In genomic region chr17:72782775-72783174, GRCm38 (mm10) we compare ENCODE assay signal across 16 mouse cellular contexts. TPM values are rescaled to one million over a fixed set of nuclear protein-coding genes. Genes with fewer than 3 reads are reported as not detected.
DNase-seq lines count a peak whose midpoint lies in the region; ATAC-seq and TF ChIP-seq lines count a peak whose summit lies in the region.
"Had no signal": no experiment of that assay in that cellular context is flagged by ENCODE, and none has a peak within 500 bp of the region (broad histone marks: within the 10 kb centered on the region; RNA-seq: fewer than 3 reads in every experiment).

No protein-coding gene starts in this region.

- H3K27me3 ChIP-seq in forebrain, postnatal 0 days (ENCODE audit: insufficient read depth, low read length) = no peaks in the 10 kb centered on the region
- no peaks in the 10 kb centered on the region for H3K27me3 ChIP-seq in forebrain, embryonic 11.5 days (ENCODE audit: control insufficient read depth, insufficient read depth, low read length)
- no peaks in the 10 kb centered on the region for H3K27me3 ChIP-seq in intestine, embryonic 15.5 days (replicated peaks)
- H3K27me3 ChIP-seq: embryonic facial prominence, embryonic 15.5 days had no signal

- no peaks in the 10 kb centered on the region for H3K4me1 ChIP-seq in forebrain, postnatal 0 days (ENCODE audit: insufficient read depth)
- no peaks in the 10 kb centered on the region for H3K4me1 ChIP-seq in forebrain, embryonic 11.5 days (replicated peaks; ENCODE audit: control insufficient read depth, insufficient read depth, low read length)
- H3K4me1 ChIP-seq in intestine, embryonic 15.5 days (replicated peaks) = no peaks in the 10 kb centered on the region
- H3K4me1 ChIP-seq: embryonic facial prominence, embryonic 15.5 days; hindbrain, embryonic 10.5 days had no signal

- no peaks in the 10 kb centered on the region for H3K36me3 ChIP-seq in forebrain, postnatal 0 days (ENCODE audit: insufficient read depth)
- no peaks in the 10 kb centered on the region for H3K36me3 ChIP-seq in forebrain, embryonic 11.5 days (ENCODE audit: control insufficient read depth, insufficient read depth, low read length)
- no peaks in the 10 kb centered on the region for H3K36me3 ChIP-seq in intestine, embryonic 15.5 days
- H3K36me3 ChIP-seq: embryonic facial prominence, embryonic 15.5 days; heart, embryonic 15.5 days; hindbrain, embryonic 10.5 days had no signal

- no peak overlapping the region for H3K4me3 ChIP-seq in forebrain, postnatal 0 days (ENCODE audit: low read depth, low read length)
- no peak overlapping the region for H3K4me3 ChIP-seq in forebrain, embryonic 11.5 days (ENCODE audit: low read depth, low read length)
- no peak overlapping the region for H3K4me3 ChIP-seq in intestine, embryonic 15.5 days (replicated peaks)
- H3K4me3 ChIP-seq: embryonic facial prominence, embryonic 15.5 days; heart, embryonic 15.5 days; hindbrain, embryonic 10.5 days; left cerebral cortex, adult 2 months had no signal

- H3K9ac ChIP-seq in forebrain, postnatal 0 days = no peak overlapping the region
- H3K9ac ChIP-seq in forebrain, embryonic 11.5 days (ENCODE audit: low read length) = no peak overlapping the region
- no peak overlapping the region for H3K9ac ChIP-seq in intestine, embryonic 15.5 days
- H3K9ac ChIP-seq: embryonic facial prominence, embryonic 15.5 days; heart, embryonic 15.5 days had no signal

- no peaks in the 10 kb centered on the region for H3K9me3 ChIP-seq in forebrain, postnatal 0 days (ENCODE audit: low read length)
- H3K9me3 ChIP-seq in forebrain, embryonic 11.5 days (ENCODE audit: control insufficient read depth, low read length) = no peaks in the 10 kb centered on the region
- no peaks in the 10 kb centered on the region for H3K9me3 ChIP-seq in intestine, embryonic 15.5 days
- H3K9me3 ChIP-seq: embryonic facial prominence, embryonic 15.5 days; heart, embryonic 15.5 days; hindbrain, embryonic 10.5 days had no signal

- DNase-seq in forebrain, postnatal 0 days = peak; percentile 59
- no peak for DNase-seq in forebrain, embryonic 11.5 days (ENCODE audit: low spot score)
- DNase-seq in brain, embryonic 14.5 days (ENCODE audit: low read depth) = peak; percentile 64
- DNase-seq in layer of hippocampus, adult 9-11 months = peak; percentile 34
- peak; percentile 37 to 48 for DNase-seq in right cerebral cortex, postnatal 10 days (ENCODE audit: low spot score in 2 of 2)
- no peak for DNase-seq in thymus, postnatal 4 days
- no peak for DNase-seq in kidney, adult 18-20 months
- DNase-seq: adrenal gland, postnatal 10 days; midbrain, embryonic 14.5 days; thymus, adult 2 months had no signal

- H3K27ac ChIP-seq in forebrain, postnatal 0 days (ENCODE audit: low read depth, low read length) = no peak overlapping the region
- no peak overlapping the region for H3K27ac ChIP-seq in forebrain, embryonic 11.5 days (ENCODE audit: low read depth, low read length)
- no peak overlapping the region for H3K27ac ChIP-seq in intestine, embryonic 15.5 days
- H3K27ac ChIP-seq: embryonic facial prominence, embryonic 15.5 days; heart, embryonic 15.5 days; hindbrain, embryonic 10.5 days; kidney, postnatal 0 days; left cerebral cortex, adult 2 months had no signal

- TF ChIP-seq CTCF in forebrain, postnatal 0 days (IDR thresholded peaks at IDR 0.05; ENCODE audit: low read depth) = no peak
- TF ChIP-seq CTCF in brain, embryonic 14.5 days (IDR thresholded peaks at IDR 0.05; ENCODE audit: borderline replicate concordance, extremely low read depth, insufficient read depth, insufficient read length) = no peak

- H3K4me2 ChIP-seq in forebrain, postnatal 0 days (ENCODE audit: low read depth) = no peak overlapping the region
- no peak overlapping the region for H3K4me2 ChIP-seq in forebrain, embryonic 11.5 days (ENCODE audit: low read depth, low read length, severe bottlenecking)
- no peak overlapping the region for H3K4me2 ChIP-seq in intestine, embryonic 15.5 days (replicated peaks)
- H3K4me2 ChIP-seq: embryonic facial prominence, embryonic 15.5 days; heart, embryonic 15.5 days had no signal

- TF ChIP-seq POLR2A in brain, embryonic 14.5 days (IDR thresholded peaks at IDR 0.05; ENCODE audit: borderline replicate concordance, extremely low read depth, insufficient read depth, insufficient read length, poor library complexity, severe bottlenecking) = no peak

- ATAC-seq in forebrain, postnatal 0 days = peak; percentile 63
- ATAC-seq in forebrain, embryonic 11.5 days (replicated peaks; ENCODE audit: low FRiP score) = no peak
- ATAC-seq in intestine, embryonic 15.5 days = no peak

- 44% methylated on average over 7 of the region's 7 CpGs for WGBS in forebrain, postnatal 0 days
- WGBS in forebrain, embryonic 11.5 days = 73% methylated on average over 7 of the region's 7 CpGs
- WGBS in intestine, embryonic 15.5 days = 56% methylated on average over 7 of the region's 7 CpGs

RNA-seq across cellular contexts. Expression of gene Ypel5, which starts 53.5 kb away (rescaled TPM):
- total RNA-seq in forebrain, postnatal 0 days (2014; rRNA removed) = 73.5 and 77.5 TPM in 2 replicates
- 124 and 128 TPM in 2 replicates for polyA plus RNA-seq in forebrain, postnatal 0 days (2015; fragmentation: Nextera tagmentation; extraction: Ambion mirVana)
- polyA plus RNA-seq in forebrain, embryonic 11.5 days (2014; fragmentation: Nextera tagmentation; extraction: Ambion mirVana) = 45.3 and 46.1 TPM in 2 replicates
- polyA plus RNA-seq in brain, embryonic 14.5 days (2012; rRNA removed) = 39.1 and 42.5 TPM in 2 replicates
- 35.5 and 38.9 TPM in 2 replicates for polyA plus RNA-seq in intestine, embryonic 15.5 days (2015; fragmentation: Nextera tagmentation; extraction: Ambion mirVana)

Comparison
In these comparisons a context has a peak if more than half of its experiments do, and no peak if none do; other contexts are left out.
1. DNase-seq: peak in forebrain, postnatal 0 days (single experiment), brain, embryonic 14.5 days (single experiment), layer of hippocampus, adult 9-11 months (single experiment) and right cerebral cortex, postnatal 10 days (2 of 2); none in forebrain, embryonic 11.5 days (single experiment), thymus, postnatal 4 days (single experiment) and kidney, adult 18-20 months (single experiment).